Mouse (Mus musculus) limb, embryonic 14.5 days (tissue): Measurements from ENCODE around the gene Glra1. TPM values are rescaled to one million over a fixed set of nuclear protein-coding genes. Genes with fewer than 3 reads are reported as not detected.

ENCODE experiments used
- ATAC-seq: fragments of 200-750 bp; cut with Nextera tagmentation; 2 replicates; pipeline ENCODE4 v1.8.0; 2017; ENCODE audit warnings: low read depth, moderate number of reproducible peaks, moderate TSS enrichment; ENCODE audit not compliant: low FRiP score
- DNase-seq: peaks from one replicate; pipeline ENCODE4 v3.0.0-alpha.2; 2015; ENCODE audit warnings: low spot score
- H3K27ac ChIP-seq: fragments of 300-500 bp; sonication (generic); replicated peaks from 2 replicates; pipeline ENCODE4 v1.5.1; 2014; ENCODE audit warnings: low read depth, mild to moderate bottlenecking, low read length, moderate library complexity, mixed read lengths
- H3K27me3 ChIP-seq: fragments of 300-500 bp; sonication (generic); 2 replicates; pipeline ENCODE4 v1.6.1; 2014; ENCODE audit warnings: low read length, mixed read lengths; ENCODE audit not compliant: control insufficient read depth, insufficient read depth
- H3K36me3 ChIP-seq: fragments of 300-500 bp; sonication (generic); 2 replicates; pipeline ENCODE4 v1.6.1; 2014; ENCODE audit warnings: mild to moderate bottlenecking, low read length, moderate library complexity, mixed read lengths; ENCODE audit not compliant: control insufficient read depth, insufficient read depth
- H3K4me1 ChIP-seq: fragments of 300-500 bp; sonication (generic); 2 replicates; pipeline ENCODE4 v1.6.1; 2014; ENCODE audit warnings: antibody characterized with exemption, low read length, mixed read lengths; ENCODE audit not compliant: control insufficient read depth, insufficient read depth
- H3K4me2 ChIP-seq: fragments of 300-500 bp; sonication (generic); replicated peaks from 2 replicates; pipeline ENCODE4 v1.6.1; 2014; ENCODE audit warnings: low read depth, mild to moderate bottlenecking, low read length, moderate library complexity; ENCODE audit not compliant: severe bottlenecking
- H3K4me3 ChIP-seq: fragments of 300-500 bp; sonication (generic); replicated peaks from 2 replicates; pipeline ENCODE4 v1.5.1; 2014; ENCODE audit warnings: low read length
- H3K9ac ChIP-seq: fragments of 300-500 bp; sonication (generic); 2 replicates; pipeline ENCODE4 v1.6.1; 2014; ENCODE audit warnings: mild to moderate bottlenecking, low read depth, low read length, moderate library complexity; ENCODE audit not compliant: severe bottlenecking
- H3K9me3 ChIP-seq: fragments of 300-500 bp; sonication (generic); 2 replicates; pipeline ENCODE4 v1.6.1; 2016; ENCODE audit warnings: low read length; ENCODE audit not compliant: control insufficient read depth
- POLR2A ChIP-seq: fragments of 200-500 bp; IDR thresholded peaks from 2 replicates; pipeline ENCODE4 v1.8.0; 2012; ENCODE audit warnings: inconsistent platforms, mild to moderate bottlenecking, moderate library complexity, borderline replicate concordance; ENCODE audit not compliant: insufficient read depth, insufficient read length; ENCODE audit errors: extremely low read depth
- WGBS: fragments of 180-500 bp; shearing (Covaris S2); extraction: QIAGEN DNeasy Blood & Tissue Kit; methylation state at CpG from one replicate; pipeline ENCODE4 v1.1.7; 2014; 5-methylcytosine and 5-hydroxymethylcytosine counted together
- polyA plus RNA-seq, 2 experiments: library from polyadenylated mRNA; depleted of rRNA in 1 of 2; stranded (reverse) in 1 of 2; unstranded in 1 of 2; fragments of >200 nt; fragmentation: Nextera tagmentation in 1 of 2; extraction: Ambion mirVana in 1 of 2; gene quantifications; 2 replicates each; pipeline versions ENCODE4 v1.2.1 to v1.2.3; 2012 to 2014

The Glra1 gene
- polyA plus RNA-seq, 2 experiments = 0.03 TPM; not detected in 1

DNA sequence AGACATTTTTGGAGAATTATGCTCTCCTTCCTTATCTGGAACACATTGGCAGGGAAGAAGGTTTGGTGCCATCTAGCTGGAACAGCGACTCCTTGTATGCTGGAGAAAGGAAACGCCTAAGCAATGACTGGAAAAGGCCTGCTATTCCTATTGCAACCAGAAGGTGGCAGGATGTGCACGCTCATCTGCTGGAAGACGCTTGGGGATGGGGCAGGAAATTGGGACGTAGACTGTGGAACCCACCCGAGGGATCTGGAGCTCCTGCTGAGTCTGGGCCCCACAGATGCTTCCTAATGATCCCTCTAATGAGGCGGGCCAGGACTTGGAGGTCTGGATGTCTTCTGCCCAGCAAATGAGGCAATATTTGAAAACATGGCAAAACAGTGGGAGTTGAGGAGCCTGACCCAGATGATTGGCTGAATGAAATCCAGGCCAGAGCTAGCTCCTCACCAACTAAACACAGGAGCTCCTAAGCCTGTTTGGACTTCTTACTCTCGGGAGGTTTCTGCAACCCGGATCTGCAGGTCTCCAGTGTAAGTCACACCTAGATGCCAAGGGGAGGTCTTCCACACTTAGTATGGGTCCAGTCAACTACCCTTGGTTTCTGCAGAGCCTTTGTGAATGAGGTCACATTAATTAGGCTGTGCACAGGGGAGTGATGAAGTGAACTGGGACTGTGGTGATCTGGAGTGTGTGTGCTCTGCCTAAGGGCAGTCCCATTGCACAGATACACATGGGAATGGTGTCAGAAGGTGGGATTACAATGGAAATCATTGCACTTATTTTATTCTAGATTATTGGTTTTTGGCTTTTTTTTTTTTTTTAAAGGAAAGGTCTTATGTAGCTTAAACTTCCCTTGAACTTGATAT lies 89.0 kb downstream of the Glra1 start:
- 5% methylated on average over 9 of the region's 9 CpGs for WGBS
- Histone ChIP-seq H3K4me3 (no peak overlapping the region), H3K9ac (no peak overlapping the region), H3K4me2 (no peak overlapping the region), H3K4me1 (no peaks in the 10 kb centered on the region), H3K36me3 (no peaks in the 10 kb centered on the region), H3K9me3 (no peaks in the 10 kb centered on the region), H3K27me3 (no peaks in the 10 kb centered on the region), H3K27ac (no peak overlapping the region)
- ATAC-seq = 0 out of 2 replicates have a peak, but pooled peaks have one; percentile 60
- TF ChIP-seq POLR2A = no peak
- peak; percentile 79 for DNase-seq

DNA sequence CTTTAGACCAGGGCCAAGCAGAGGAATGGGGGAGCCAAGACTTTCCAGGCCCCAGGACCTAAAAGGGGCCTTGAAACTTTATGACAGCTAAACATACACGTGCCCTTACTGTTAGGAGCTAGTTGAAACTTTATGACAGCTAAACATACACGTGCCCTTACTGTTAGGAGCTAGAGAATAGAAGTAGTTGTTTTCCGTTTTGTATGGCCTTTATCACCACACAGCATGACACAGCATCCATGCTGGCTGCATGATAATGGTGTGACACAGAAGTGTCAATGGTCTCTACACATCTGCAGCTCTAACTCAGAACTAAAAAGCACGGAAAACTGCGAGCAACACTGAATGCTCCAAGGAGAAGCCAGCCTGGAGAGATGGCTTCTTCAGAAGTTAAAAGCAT lies 90.3 kb downstream of the Glra1 start:
- Histone ChIP-seq H3K9me3 (no peaks in the 10 kb centered on the region), H3K4me3 (no peak overlapping the region), H3K4me1 (no peaks in the 10 kb centered on the region), H3K4me2 (no peak overlapping the region), H3K9ac (no peak overlapping the region), H3K27me3 (no peaks in the 10 kb centered on the region), H3K36me3 (no peaks in the 10 kb centered on the region), H3K27ac (no peak overlapping the region)
- no peak for TF ChIP-seq POLR2A
- DNase-seq (no peak), ATAC-seq (no peak)
- 60% methylated on average over 5 of the region's 5 CpGs for WGBS

- H3K27me3 ChIP-seq = no peaks in the 10 kb centered on the region
- DNase-seq (no peak), ATAC-seq (no peak)
- 54% methylated on average over 5 of the region's 5 CpGs for WGBS
- no peak for TF ChIP-seq POLR2A
- no peaks in the 10 kb centered on the region for H3K36me3 ChIP-seq
- H3K27ac ChIP-seq = no peak overlapping the region
- H3K9me3 ChIP-seq = no peaks in the 10 kb centered on the region
- no peaks in the 10 kb centered on the region for H3K4me1 ChIP-seq
- H3K9ac ChIP-seq = no peak overlapping the region
- no peak overlapping the region for H3K4me3 ChIP-seq
- no peak overlapping the region for H3K4me2 ChIP-seq
These were observed 96.6 kb downstream of the Glra1 start for GRCm38 (mm10) chr11:55511374-55511773.

GRCm38 (mm10) chr11:55505485-55505884 lies 102.5 kb downstream of the Glra1 start:
- TF ChIP-seq POLR2A = no peak
- H3K36me3 ChIP-seq = peaks cover 25% of the 10 kb centered on the region
- H3K4me2 ChIP-seq = no peak overlapping the region
- no peak overlapping the region for H3K27ac ChIP-seq
- H3K9ac ChIP-seq = no peak overlapping the region
- H3K9me3 ChIP-seq = no peaks in the 10 kb centered on the region
- DNase-seq (no peak), ATAC-seq (no peak)
- H3K4me1 ChIP-seq = no peaks in the 10 kb centered on the region
- no peak overlapping the region for H3K4me3 ChIP-seq
- WGBS = 83% methylated on average over 3 of the region's 3 CpGs
- H3K27me3 ChIP-seq = no peaks in the 10 kb centered on the region

DNA sequence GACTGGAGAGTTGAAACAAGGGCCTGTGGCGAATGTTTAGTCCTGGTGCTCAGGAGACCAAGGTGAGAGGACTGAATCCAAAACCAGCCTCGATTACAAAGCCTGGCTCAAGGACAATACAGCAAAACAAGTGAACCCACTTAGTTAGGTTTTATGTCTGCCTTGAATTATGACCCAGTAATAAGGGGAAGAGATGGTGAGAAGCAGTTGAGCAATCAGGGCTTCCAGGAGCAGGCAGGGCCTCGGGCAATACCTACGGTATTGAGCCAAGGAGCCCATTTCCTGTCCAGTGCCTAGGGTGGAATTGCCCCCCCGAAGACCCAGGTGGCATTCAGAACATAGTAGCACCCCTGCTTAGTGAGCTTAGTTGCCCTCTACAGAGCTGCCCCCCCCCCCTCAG lies 105.1 kb downstream of the Glra1 start:
- Histone ChIP-seq H3K4me3 (no peak overlapping the region), H3K36me3 (peaks cover 45% of the 10 kb centered on the region), H3K4me1 (no peaks in the 10 kb centered on the region), H3K9me3 (no peaks in the 10 kb centered on the region), H3K9ac (no peak overlapping the region), H3K4me2 (no peak overlapping the region), H3K27me3 (no peaks in the 10 kb centered on the region), H3K27ac (no peak overlapping the region)
- WGBS = 54% methylated on average over 5 of the region's 5 CpGs
- ATAC-seq = no peak
- no peak for DNase-seq
- no peak for TF ChIP-seq POLR2A
